Mouse (Mus musculus) intestine, embryonic 15.5 days (tissue): ENCODE results near the gene Tmem204. TPM values are rescaled to one million over a fixed set of nuclear protein-coding genes. Genes with fewer than 3 reads are reported as not detected.
A peak's percentile ranks its signal among the peaks of the same experiment; 100 is the strongest.

ENCODE experiments used
- ATAC-seq: fragments of 200-750 bp; cut with Nextera tagmentation; 2 replicates; pipeline ENCODE4 v1.8.0; 2017; ENCODE audit warnings: moderate TSS enrichment, moderate library complexity
- H3K27ac ChIP-seq: fragments of 300-500 bp; sonication (generic); 2 replicates; pipeline ENCODE4 v1.5.1; 2015; ENCODE audit warnings: mild to moderate bottlenecking, inconsistent platforms
- H3K27me3 ChIP-seq: fragments of 300-500 bp; sonication (generic); replicated peaks from 2 replicates; pipeline ENCODE4 v1.6.1; 2015; ENCODE audit warnings: inconsistent platforms
- H3K36me3 ChIP-seq: fragments of 300-500 bp; sonication (generic); 2 replicates; pipeline ENCODE4 v1.6.1; 2015; ENCODE audit warnings: inconsistent platforms
- H3K4me1 ChIP-seq: fragments of 300-500 bp; sonication (generic); replicated peaks from 2 replicates; pipeline ENCODE4 v1.6.1; 2015; ENCODE audit warnings: inconsistent platforms
- H3K4me2 ChIP-seq: fragments of 300-500 bp; sonication (generic); replicated peaks from 2 replicates; pipeline ENCODE4 v1.6.1; 2015; ENCODE audit warnings: mild to moderate bottlenecking, inconsistent platforms
- H3K4me3 ChIP-seq: fragments of 300-500 bp; sonication (generic); replicated peaks from 2 replicates; pipeline ENCODE4 v1.5.1; 2015; ENCODE audit warnings: inconsistent platforms
- H3K9ac ChIP-seq: fragments of 300-500 bp; sonication (generic); 2 replicates; pipeline ENCODE4 v1.6.1; 2015; ENCODE audit warnings: inconsistent platforms
- H3K9me3 ChIP-seq: fragments of 300-500 bp; sonication (generic); 2 replicates; pipeline ENCODE4 v1.6.1; 2016; ENCODE audit warnings: inconsistent platforms
- WGBS: fragments of 180-500 bp; shearing (Covaris S2); methylation state at CpG from one replicate; pipeline ENCODE4 v1.1.7; 2015; 5-methylcytosine and 5-hydroxymethylcytosine counted together
- polyA plus RNA-seq: library from polyadenylated mRNA; unstranded; fragments of >200 nt; fragmentation: Nextera tagmentation; extraction: Ambion mirVana; gene quantifications from 2 replicates; pipeline ENCODE4 v1.2.1, GENCODE M21; 2015

Tmem204 gene
- polyA plus RNA-seq, 1 experiment from 2014 or later, result 22.8 TPM

DNA sequence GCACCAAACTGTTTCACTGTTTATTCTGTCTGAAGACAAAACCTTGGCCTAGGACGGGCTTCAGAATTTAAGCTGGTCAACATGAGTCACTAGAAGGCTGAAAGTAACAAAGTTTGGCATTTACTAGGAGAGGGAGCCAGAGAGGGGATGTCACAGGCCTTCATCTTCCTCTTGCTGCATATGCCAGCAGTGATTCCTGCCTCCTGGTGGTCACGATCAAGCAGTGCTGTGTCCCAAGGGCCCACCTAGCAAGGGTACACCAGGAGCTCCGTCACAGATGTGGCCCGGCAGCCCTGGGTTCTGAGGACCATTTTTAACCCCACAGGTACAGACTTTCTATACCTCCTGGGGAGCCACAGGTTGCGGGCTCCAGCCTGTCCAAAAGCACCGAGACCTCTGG lies 26.4 kb downstream of the Tmem204 start:
- peaks cover 21% of the 10 kb centered on the region; the same call in 1 of the 2 replicates for H3K36me3 ChIP-seq
- ATAC-seq, result no peak
- H3K9me3 ChIP-seq, result no peaks in the 10 kb centered on the region
- H3K4me3 ChIP-seq, result no peak overlapping the region
- no peaks in the 10 kb centered on the region for H3K4me1 ChIP-seq
- H3K4me2 ChIP-seq, result no peak overlapping the region
- no peak overlapping the region for H3K27ac ChIP-seq
- H3K27me3 ChIP-seq, result no peaks in the 10 kb centered on the region
- WGBS, result 83% methylated on average over 6 of the region's 6 CpGs
- no peak overlapping the region for H3K9ac ChIP-seq

DNA sequence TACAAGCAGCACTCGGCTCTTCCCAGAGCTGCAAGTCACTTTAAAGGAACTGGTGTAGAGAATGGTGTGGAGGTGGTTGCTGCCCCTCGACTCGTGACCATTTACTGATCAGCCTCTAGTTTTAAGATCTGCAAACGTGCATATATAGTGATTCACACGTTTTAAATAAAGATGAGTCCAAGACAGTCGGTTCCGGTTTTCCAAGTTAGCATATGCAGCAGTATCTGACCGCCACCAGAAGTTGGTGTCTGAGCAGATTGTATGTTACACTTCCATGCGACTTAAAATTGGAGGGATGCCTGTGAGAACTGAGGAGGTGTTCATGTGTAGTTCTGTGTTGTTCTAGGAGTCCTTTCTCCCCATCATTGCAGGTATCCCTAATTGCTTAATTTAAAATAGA lies 30.1 kb downstream of the Tmem204 start:
- no peaks in the 10 kb centered on the region for H3K9me3 ChIP-seq
- no peaks in the 10 kb centered on the region for H3K27me3 ChIP-seq
- no peak overlapping the region for H3K27ac ChIP-seq
- 0 out of 2 replicates have a peak, but pooled peaks cover 9% of the 10 kb centered on the region for H3K36me3 ChIP-seq
- no peak overlapping the region for H3K4me3 ChIP-seq
- H3K4me1 ChIP-seq, result no peaks in the 10 kb centered on the region
- H3K4me2 ChIP-seq, result no peak overlapping the region
- no peak for ATAC-seq
- H3K9ac ChIP-seq, result no peak overlapping the region
- 85% methylated on average over 9 of the region's 9 CpGs for WGBS

DNA sequence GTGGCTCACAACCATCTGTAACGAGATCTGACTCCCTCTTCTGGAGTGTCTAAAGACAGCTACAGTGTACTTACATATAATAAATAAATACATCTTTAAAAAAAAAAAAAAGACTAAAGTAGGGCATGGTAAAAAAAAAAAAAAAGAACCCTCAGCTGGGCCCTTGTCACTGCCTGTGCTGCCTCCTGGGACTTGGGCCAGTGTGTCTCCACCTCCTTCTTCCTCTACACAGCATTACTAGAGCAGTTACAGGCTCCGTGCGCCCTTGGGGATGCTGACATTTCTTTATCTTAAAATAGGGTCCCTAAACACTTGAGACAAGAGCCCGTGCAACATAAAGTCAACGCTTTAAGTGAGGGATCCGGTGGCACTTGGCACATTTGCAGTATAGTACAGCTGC lies 36.2 kb downstream of the Tmem204 start:
- H3K4me2 ChIP-seq, result no peak overlapping the region
- no peaks in the 10 kb centered on the region for H3K27me3 ChIP-seq
- no peak overlapping the region for H3K9ac ChIP-seq
- H3K4me3 ChIP-seq, result no peak overlapping the region
- WGBS, result 82% methylated on average over 6 of the region's 6 CpGs
- ATAC-seq, result no peak
- H3K9me3 ChIP-seq, result no peaks in the 10 kb centered on the region
- no peaks in the 10 kb centered on the region for H3K36me3 ChIP-seq
- H3K27ac ChIP-seq, result no peak overlapping the region
- H3K4me1 ChIP-seq, result no peaks in the 10 kb centered on the region

DNA sequence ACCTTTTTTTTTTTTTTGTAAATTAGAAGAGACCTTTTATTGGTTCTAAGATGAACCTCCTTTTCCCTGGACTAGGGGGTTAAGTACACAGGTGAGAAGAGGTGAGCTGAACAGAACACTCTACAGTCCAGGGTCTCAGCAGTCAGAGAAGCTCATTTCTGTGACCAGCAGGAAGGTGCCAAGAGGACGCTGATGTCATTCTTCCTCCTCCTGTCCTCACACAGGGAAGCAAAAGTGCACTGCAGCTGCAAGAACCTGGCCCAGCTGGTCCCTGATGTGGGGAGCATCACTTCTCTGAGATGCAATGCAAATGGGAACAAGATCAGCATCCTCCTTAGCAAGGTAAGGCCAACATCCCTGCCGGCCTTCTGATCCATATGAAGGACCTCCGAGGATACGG lies 38.1 kb downstream of the Tmem204 start:
- WGBS, result 83% methylated on average over 4 of the region's 4 CpGs
- ATAC-seq, result no peak

DNA sequence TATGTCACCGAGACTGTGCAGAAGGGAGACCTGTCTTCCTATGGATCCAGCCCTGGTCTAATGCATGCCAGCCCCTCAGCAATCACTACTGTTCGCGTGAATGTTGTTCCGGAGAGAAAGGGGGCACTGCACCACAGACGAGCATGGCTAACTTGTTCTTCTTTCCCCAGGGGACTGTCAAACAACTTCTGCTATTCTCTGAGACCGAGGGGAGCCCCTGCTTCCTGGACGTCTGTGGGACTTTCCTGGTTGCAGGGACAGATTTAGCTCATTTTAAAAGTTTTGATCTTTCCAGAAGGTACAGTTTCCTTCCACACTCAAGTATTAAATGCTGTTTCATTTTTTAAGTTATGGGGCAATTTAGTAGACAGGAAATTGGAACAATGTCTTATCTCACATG lies 38.5 kb downstream of the Tmem204 start:
- H3K4me2 ChIP-seq, result no peak overlapping the region
- no peaks in the 10 kb centered on the region for H3K9me3 ChIP-seq
- no peak overlapping the region for H3K9ac ChIP-seq
- ATAC-seq, result no peak
- WGBS, result 73% methylated on average over 7 of the region's 7 CpGs
- H3K36me3 ChIP-seq, result no peaks in the 10 kb centered on the region
- H3K27ac ChIP-seq, result no peak overlapping the region
- H3K4me1 ChIP-seq, result no peaks in the 10 kb centered on the region
- H3K27me3 ChIP-seq, result no peaks in the 10 kb centered on the region
- H3K4me3 ChIP-seq, result no peak overlapping the region

More for the DNA sequence above, 38.1 kb downstream of the Tmem204 start:
- Histone ChIP-seq H3K27ac (no peak overlapping the region), H3K9ac (no peak overlapping the region), H3K36me3 (no peaks in the 10 kb centered on the region), H3K4me1 (no peaks in the 10 kb centered on the region), H3K4me3 (no peak overlapping the region), H3K9me3 (no peaks in the 10 kb centered on the region), H3K27me3 (no peaks in the 10 kb centered on the region), H3K4me2 (no peak overlapping the region)

DNA sequence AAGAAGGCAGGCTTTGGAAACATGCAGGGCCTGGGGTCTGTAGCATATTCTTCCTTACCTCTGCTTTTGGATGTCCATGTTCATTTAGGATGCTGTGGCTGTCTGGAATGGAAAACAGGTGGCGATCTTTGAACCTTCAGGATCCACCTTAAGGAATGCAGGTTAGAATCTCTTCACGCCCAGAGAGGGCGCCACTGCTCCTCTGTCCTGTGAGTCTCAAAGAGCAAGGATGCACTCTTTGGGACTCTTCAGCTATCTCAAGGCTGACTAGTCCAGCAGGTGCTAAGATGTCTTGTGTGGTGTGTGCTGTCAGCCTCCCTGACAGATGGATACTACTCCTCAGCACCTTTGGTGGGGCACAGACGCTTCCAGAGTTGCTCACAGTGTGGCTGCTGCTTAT lies 47.2 kb downstream of the Tmem204 start:
- Histone ChIP-seq H3K4me3 (no peak overlapping the region), H3K9ac (no peak overlapping the region), H3K27me3 (no peaks in the 10 kb centered on the region), H3K9me3 (no peaks in the 10 kb centered on the region), H3K4me1 (no peaks in the 10 kb centered on the region), H3K36me3 (peaks cover 8% of the 10 kb centered on the region; the same call in 1 of the 2 replicates), H3K27ac (no peak overlapping the region), H3K4me2 (no peak overlapping the region)
- 61% methylated on average over 4 of the region's 4 CpGs for WGBS
- no peak for ATAC-seq

DNA sequence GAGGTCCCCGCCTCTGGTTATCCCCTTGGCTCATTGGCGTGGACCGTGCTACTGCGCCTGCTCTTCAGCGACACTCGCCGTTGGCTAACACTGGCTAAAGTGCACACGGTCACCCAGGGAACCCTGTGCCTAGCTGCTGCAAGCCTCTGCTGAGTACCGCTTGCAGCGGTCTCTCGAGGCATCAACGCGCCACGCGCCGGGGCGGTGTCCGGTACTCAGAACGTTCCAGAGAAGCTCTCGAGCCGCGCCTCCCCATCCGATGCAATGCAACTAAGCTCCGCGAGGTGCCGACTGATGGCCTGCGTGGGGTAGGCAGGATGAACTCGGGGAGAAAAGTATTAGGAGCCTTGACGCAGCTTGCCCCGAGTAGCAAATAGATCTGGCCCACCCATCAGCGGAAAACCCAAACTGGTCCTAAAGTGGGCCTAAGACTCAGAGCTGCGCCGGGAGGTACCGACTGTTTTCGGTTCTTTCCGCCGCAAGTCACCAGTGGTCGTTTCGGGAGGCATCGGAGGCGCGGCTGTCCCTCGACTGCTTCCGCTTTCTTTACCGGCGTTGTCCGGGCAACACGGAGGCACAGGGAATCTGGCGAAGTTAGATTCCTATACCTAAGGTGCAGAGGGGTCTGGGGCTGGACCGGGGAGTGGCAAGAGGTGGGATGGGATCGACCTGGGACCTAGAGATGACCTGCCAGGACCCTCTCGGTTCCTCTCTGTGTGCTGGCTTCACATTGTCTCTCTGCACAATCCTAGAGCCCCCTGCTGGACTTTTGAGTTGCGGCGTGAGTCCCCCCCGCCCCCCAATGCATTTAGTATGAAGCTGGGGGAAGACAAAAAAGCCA lies 66.9 kb downstream of the Tmem204 start:
- H3K9me3 ChIP-seq, result no peaks in the 10 kb centered on the region
- peaks cover 2% of the 10 kb centered on the region; the same call in 1 of the 2 replicates for H3K36me3 ChIP-seq
- H3K27me3 ChIP-seq, result no peaks in the 10 kb centered on the region
- H3K27ac ChIP-seq, result peak overlapping the region; percentile 91
- H3K4me2 ChIP-seq, result peak overlapping the region; percentile 88
- under 1% methylated on average over 55 of the region's 55 CpGs for WGBS
- peak; percentile 87 for ATAC-seq
- H3K4me3 ChIP-seq, result peak overlapping the region; percentile 83
- H3K4me1 ChIP-seq, result peaks cover 10% of the 10 kb centered on the region; the same call in 1 of the 2 replicates
- H3K9ac ChIP-seq, result peak overlapping the region; percentile 65

DNA sequence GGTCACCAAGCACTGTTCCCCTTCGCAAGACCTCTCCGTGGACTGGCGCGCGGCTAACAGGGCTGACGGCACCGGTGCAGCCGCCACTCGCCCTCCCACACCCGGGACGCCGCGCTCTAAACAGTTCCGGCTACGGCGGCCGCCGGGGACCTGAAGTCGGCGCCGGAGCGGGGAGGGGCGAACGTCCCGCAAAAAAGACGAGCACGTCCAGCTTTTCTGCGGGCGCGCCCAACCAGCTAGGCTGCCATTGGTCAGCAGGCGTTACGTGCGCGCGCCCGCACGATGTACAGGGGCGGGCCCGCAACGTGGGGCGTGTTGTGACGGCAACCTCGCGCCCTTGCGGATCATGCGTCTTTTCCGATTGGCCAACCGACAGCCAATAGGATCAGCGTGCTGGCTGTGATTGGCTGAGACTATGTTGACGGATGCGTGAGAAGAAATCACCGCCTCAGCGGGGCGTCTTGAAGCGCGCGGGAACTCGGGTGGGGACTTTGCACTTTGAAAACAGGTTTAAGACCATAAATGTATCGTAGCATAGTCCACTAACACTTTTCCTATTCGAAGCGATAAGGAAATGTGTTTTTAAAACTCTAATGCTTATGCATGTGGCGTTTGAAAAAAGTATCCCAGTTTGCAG lies 67.6 kb downstream of the Tmem204 start, which contains the start of the genes Cramp1l and Ift140:
Cramp1l (minus strand) TSS at position 134 of the 637 bp plus-strand sequence.
Ift140 (plus strand) TSS at position 431 of the 637 bp plus-strand sequence.
- Histone ChIP-seq H3K27ac (peak within 1 kb of the TSS; percentile 91), H3K4me1 (peaks cover 10% of the 10 kb centered on the region; the same call in 1 of the 2 replicates), H3K4me2 (peak within 1 kb of the TSS; percentile 88), H3K9me3 (no peaks in the 10 kb centered on the region), H3K36me3 (peaks cover 5% of the 10 kb centered on the region; the same call in 1 of the 2 replicates), H3K4me3 (peak within 1 kb of the TSS; percentile 83), H3K27me3 (no peaks in the 10 kb centered on the region), H3K9ac (peak within 1 kb of the TSS; percentile 81)
- ATAC-seq, result peak; percentile 98
- 0% methylated on average over 62 of the region's 62 CpGs for WGBS

DNA sequence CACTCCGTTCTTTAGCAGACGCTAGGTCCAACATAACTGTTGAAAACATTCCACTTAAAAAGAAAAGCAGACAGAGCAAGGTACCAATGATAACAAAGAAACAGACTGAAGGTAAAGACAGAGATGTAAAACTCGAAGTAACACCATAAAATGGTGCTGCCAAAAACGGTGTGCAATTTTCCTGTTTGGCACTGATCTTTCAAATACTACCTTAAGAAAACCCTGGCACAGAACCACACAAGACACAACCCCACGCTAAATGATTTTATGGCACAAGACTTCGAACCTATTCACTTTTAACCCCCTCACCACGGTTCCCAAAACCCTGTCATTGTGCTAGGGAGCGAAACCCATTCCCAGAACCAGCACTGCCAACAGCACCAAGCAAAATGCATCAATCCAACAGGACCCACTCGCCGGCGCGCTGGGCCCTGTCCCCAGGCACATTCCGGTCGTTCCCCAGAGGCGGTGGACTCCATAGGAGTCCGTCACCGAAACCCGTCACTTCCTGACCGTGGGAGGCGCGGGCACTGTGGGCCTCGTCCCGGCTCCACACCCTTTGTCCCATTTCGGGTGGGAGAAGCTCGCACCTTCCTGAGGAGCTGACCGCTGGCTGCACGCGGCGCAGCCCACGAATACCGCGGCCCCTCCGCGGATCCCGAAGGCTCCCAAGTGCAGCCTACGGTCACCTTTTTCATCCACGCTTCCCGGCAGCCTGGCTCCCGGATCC lies 68.4 kb downstream of the Tmem204 start:
- peak; percentile 13; the same call in 1 of the 2 replicates for ATAC-seq
- Histone ChIP-seq H3K4me1 (peaks cover 10% of the 10 kb centered on the region; the same call in 1 of the 2 replicates), H3K9ac (peak overlapping the region; percentile 81), H3K9me3 (no peaks in the 10 kb centered on the region), H3K27me3 (no peaks in the 10 kb centered on the region), H3K4me2 (peak overlapping the region; percentile 82), H3K36me3 (peaks cover 8% of the 10 kb centered on the region; the same call in 1 of the 2 replicates), H3K27ac (peak overlapping the region; percentile 77), H3K4me3 (peak overlapping the region; percentile 83)
- WGBS, result under 1% methylated on average over 39 of the region's 39 CpGs

DNA sequence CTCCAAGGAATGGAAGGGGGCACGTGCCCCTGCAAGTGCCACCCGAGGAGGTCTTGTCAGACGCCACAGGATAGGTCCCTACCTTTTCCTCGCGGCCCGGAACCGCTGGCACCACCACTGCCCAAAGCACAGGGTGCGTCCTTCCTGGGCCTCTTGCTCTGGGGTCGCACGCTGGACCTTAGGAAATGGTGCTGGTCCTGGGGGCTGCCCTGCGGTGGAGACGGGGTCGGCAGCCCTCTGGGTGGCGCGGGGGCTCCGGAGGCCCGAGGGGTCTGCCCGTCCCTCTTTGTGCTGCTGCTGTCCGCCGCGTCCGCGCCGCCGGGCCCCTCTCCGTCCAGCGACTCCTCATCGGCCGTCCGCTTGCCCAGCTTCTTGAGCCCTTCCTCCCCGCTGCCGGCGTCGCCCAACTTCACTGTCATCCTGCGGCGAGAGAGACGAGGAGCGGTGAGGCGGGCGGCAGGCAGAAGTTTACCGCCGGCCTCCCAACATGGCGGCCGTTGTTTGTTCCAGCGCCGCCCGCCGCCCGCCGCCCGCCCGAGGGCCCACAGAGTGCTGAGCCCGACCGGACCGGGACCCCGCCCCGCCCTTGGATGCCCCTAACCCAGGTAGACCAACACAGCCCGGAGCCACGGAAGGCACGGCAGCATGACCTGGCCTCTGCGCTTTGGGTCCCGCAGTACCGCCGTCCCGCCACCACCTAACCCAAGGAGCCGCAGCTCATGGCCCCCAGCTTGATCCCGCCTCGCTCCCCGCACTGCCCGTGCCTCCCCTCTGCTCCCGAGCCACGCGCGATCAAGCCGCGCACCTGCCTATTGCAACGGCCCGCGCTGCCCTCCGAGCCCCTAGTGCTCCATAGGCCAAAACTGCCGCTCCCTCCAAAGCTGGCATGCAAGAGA lies 69.5 kb downstream of the Tmem204 start:
- Histone ChIP-seq H3K9me3 (no peaks in the 10 kb centered on the region), H3K4me2 (peak overlapping the region; percentile 82), H3K4me1 (peaks cover 10% of the 10 kb centered on the region; the same call in 1 of the 2 replicates), H3K27ac (peak overlapping the region; percentile 82), H3K27me3 (no peaks in the 10 kb centered on the region), H3K4me3 (peak overlapping the region; percentile 83), H3K36me3 (peaks cover 8% of the 10 kb centered on the region; the same call in 1 of the 2 replicates), H3K9ac (peak overlapping the region; percentile 94)
- WGBS, result under 1% methylated on average over 78 of the region's 81 CpGs
- no peak for ATAC-seq
